8 mouse cellular contexts compared by ENCODE assay signal in the genomic region with DNA sequence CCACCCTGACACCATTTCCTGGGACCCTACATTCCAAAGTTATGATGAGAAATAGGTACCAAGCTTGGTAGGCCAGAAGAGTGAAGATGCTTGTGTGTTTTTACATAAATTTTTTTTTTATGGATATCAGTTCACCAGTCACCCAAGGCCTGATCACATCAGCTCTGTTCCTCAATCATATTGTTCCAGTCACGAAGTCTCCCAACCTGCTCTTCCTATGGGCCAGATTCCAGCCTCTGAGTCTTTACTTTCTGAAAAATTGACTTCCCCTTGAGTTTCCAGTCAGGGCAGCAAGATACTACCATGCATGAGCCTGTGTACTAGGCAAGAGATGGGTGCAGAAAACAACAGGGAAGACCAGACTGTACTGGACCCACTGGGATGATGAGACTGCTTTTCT. TPM values are rescaled to one million over a fixed set of nuclear protein-coding genes. Genes with fewer than 3 reads are reported as not detected.
DNase-seq lines count a peak whose midpoint lies in the region; ATAC-seq and TF ChIP-seq lines count a peak whose summit lies in the region.

A gene (minus strand): TSS at position 101 of the 400 bp plus-strand sequence.

- peak within 1 kb of the TSS; percentile 84 for H3ac ChIP-seq in myocyte (ENCODE audit: control insufficient read depth, insufficient read length)

- no peak for ATAC-seq in embryonic facial prominence, embryonic 11.5 days (replicated peaks; ENCODE audit: insufficient number of reproducible peaks, low FRiP score, low TSS enrichment, low read depth)
- ATAC-seq in heart, embryonic 13.5 days (ENCODE audit: extremely low read depth, insufficient number of reproducible peaks, low FRiP score, low TSS enrichment): no peak

- no peak within 1 kb of the TSS; the same call in 1 of the 2 replicates for H3K4me2 ChIP-seq in embryonic facial prominence, embryonic 11.5 days (ENCODE audit: low read depth, low read length)
- H3K4me2 ChIP-seq in heart, embryonic 13.5 days: peak within 1 kb of the TSS; percentile 96
- H3K4me2 ChIP-seq in myocyte (ENCODE audit: low read depth): peak within 1 kb of the TSS; percentile 98

- DNase-seq in lung, adult 2 months: no peak
- DNase-seq in lung, adult 18-20 months: no peak
- no peak for DNase-seq in embryonic facial prominence, embryonic 11.5 days (ENCODE audit: low spot score)
- DNase-seq in left cerebral cortex, postnatal 14 days (ENCODE audit: low spot score in 2 of 2): no peak
- no peak for DNase-seq in urinary bladder, postnatal 4 days (ENCODE audit: low spot score in 2 of 2)
- no peak for DNase-seq in thymus, postnatal 10 days (ENCODE audit: low spot score in 2 of 2)

- no peak within 1 kb of the TSS for H3K4me3 ChIP-seq in lung, adult 2 months (replicated peaks; ENCODE audit: extremely low read depth, low read depth, low read length)
- H3K4me3 ChIP-seq in embryonic facial prominence, embryonic 11.5 days (ENCODE audit: low read depth, low read length): peak within 1 kb of the TSS; percentile 92; the same call in 1 of the 2 replicates
- H3K4me3 ChIP-seq in heart, embryonic 13.5 days: peak within 1 kb of the TSS; percentile 88
- peak within 1 kb of the TSS; percentile 93 for H3K4me3 ChIP-seq in myocyte

- no peaks in the 10 kb centered on the region; the same call in 1 of the 2 replicates for H3K36me3 ChIP-seq in embryonic facial prominence, embryonic 11.5 days (replicated peaks; ENCODE audit: control insufficient read depth, insufficient read depth, low read depth, low read length)
- H3K36me3 ChIP-seq in heart, embryonic 13.5 days: peaks cover 14% of the 10 kb centered on the region
- H3K36me3 ChIP-seq in myocyte (ENCODE audit: control insufficient read depth, insufficient read depth): no peaks in the 10 kb centered on the region

- intact Hi-C loops in left cerebral cortex, postnatal 14 days (cut with DNase I): no loop called here

- 82% methylated on average over 1 of the region's 1 CpGs for WGBS in lung, adult 2 months
- WGBS in embryonic facial prominence, embryonic 11.5 days: 88% methylated on average over 1 of the region's 1 CpGs
- 80% methylated on average over 1 of the region's 1 CpGs for WGBS in heart, embryonic 13.5 days

- H3K79me2 ChIP-seq in myocyte (ENCODE audit: control insufficient read depth, insufficient read depth): peaks cover 35% of the 10 kb centered on the region

- no peak for TF ChIP-seq CTCF in lung, adult 2 months (IDR thresholded peaks at IDR 0.05; ENCODE audit: insufficient read depth, low read length)

- H3K9me3 ChIP-seq in embryonic facial prominence, embryonic 11.5 days (replicated peaks; ENCODE audit: control insufficient read depth, low read length): no peaks in the 10 kb centered on the region
- H3K9me3 ChIP-seq in heart, embryonic 13.5 days: no peaks in the 10 kb centered on the region

- H3K9ac ChIP-seq in embryonic facial prominence, embryonic 11.5 days (replicated peaks; ENCODE audit: low read length): no peak within 1 kb of the TSS
- H3K9ac ChIP-seq in heart, embryonic 13.5 days: peak within 1 kb of the TSS; percentile 97

- H3K4me1 ChIP-seq in lung, adult 2 months (ENCODE audit: control insufficient read depth, insufficient read depth, low read length): peaks cover 22% of the 10 kb centered on the region
- H3K4me1 ChIP-seq in embryonic facial prominence, embryonic 11.5 days (ENCODE audit: control insufficient read depth, insufficient read depth, low read length): no peaks in the 10 kb centered on the region
- peaks cover 31% of the 10 kb centered on the region for H3K4me1 ChIP-seq in heart, embryonic 13.5 days

- TF ChIP-seq POLR2A in lung, adult 2 months (IDR thresholded peaks at IDR 0.05; ENCODE audit: borderline replicate concordance, extremely low read depth, low read depth, low read length): no peak
- TF ChIP-seq POLR2A in myocyte (IDR thresholded peaks at IDR 0.05; ENCODE audit: insufficient read length, low read depth): no peak

- no peak within 1 kb of the TSS for H3K27ac ChIP-seq in embryonic facial prominence, embryonic 11.5 days (replicated peaks; ENCODE audit: low read depth, low read length)
- H3K27ac ChIP-seq in heart, embryonic 13.5 days (replicated peaks): peak within 1 kb of the TSS; percentile 33

- no peaks in the 10 kb centered on the region for H3K27me3 ChIP-seq in embryonic facial prominence, embryonic 11.5 days (ENCODE audit: control insufficient read depth, insufficient read depth, low read length)
- no peaks in the 10 kb centered on the region for H3K27me3 ChIP-seq in heart, embryonic 13.5 days (replicated peaks)
- no peaks in the 10 kb centered on the region for H3K27me3 ChIP-seq in myocyte (ENCODE audit: control insufficient read depth, insufficient read depth, insufficient read length)

TF ChIP-seq in myocyte, 11 proteins besides CTCF, POLR2A, EP300 and RAD21:
- TF ChIP-seq TCF3 (IDR thresholded peaks at IDR 0.05; ENCODE audit: insufficient read length, low read depth) (no peak), MAX (IDR thresholded peaks at IDR 0.05; ENCODE audit: low read depth) (no peak), TCF12 (IDR thresholded peaks at IDR 0.05; ENCODE audit: insufficient read depth, poor library complexity, severe bottlenecking) (no peak), CEBPB (IDR thresholded peaks at IDR 0.05; ENCODE audit: insufficient read depth, poor library complexity, severe bottlenecking) (no peak), E2F4 (IDR thresholded peaks at IDR 0.05; ENCODE audit: insufficient read depth) (no peak), MYOG (IDR thresholded peaks at IDR 0.05; ENCODE audit: control insufficient read depth in 1 of 3, insufficient read depth in 1 of 3, insufficient read length in 2 of 3, low read depth in 2 of 3) (no peak), REST (IDR thresholded peaks at IDR 0.05; ENCODE audit: insufficient read depth, insufficient read length) (no peak), MYOD1 (IDR thresholded peaks at IDR 0.05; ENCODE audit: control insufficient read depth in 1 of 3, insufficient read length in 2 of 3, low read depth in 2 of 3) (no peak), USF1 (IDR thresholded peaks at IDR 0.05; ENCODE audit: low read depth) (no peak)

RNA-seq across cellular contexts. Expression of the gene that starts here (rescaled TPM):
- polyA plus RNA-seq in lung, adult 2 months (2012; rRNA removed): 72.4 and 83.8 TPM in 2 replicates
- polyA plus RNA-seq in embryonic facial prominence, embryonic 11.5 days (2014; fragmentation: Nextera tagmentation; extraction: Ambion mirVana): 613 and 725 TPM in 2 replicates
- polyA plus RNA-seq in heart, embryonic 13.5 days (2015; fragmentation: Nextera tagmentation; extraction: Ambion mirVana): 190 and 194 TPM in 2 replicates
- 100 to 1,000 TPM; 109 to 116 TPM for total RNA-seq in left cerebral cortex, postnatal 14 days (2021)
- polyA plus RNA-seq in myocyte (2012; fragmentation: generic; extraction: Trizol): 68.2 TPM
